Mouse (Mus musculus) midbrain, embryonic 13.5 days (tissue): ENCODE results near the gene BC034090. TPM values are rescaled to one million over a fixed set of nuclear protein-coding genes. Genes with fewer than 3 reads are reported as not detected.
"Not testable (repeated sequence)": the region's sequence is repeated elsewhere in the genome, so short reads cannot be mapped to it uniquely, and the experiment has no call there.

Source experiments
- ATAC-seq: fragments of 200-750 bp; cut with Nextera tagmentation; 2 replicates; pipeline ENCODE4 v1.8.0; 2017; ENCODE audit warnings: mild to moderate bottlenecking, moderate TSS enrichment, moderate library complexity
- H3K27ac ChIP-seq: fragments of 300-500 bp; sonication (generic); 2 replicates; pipeline ENCODE4 v1.5.1; 2015; ENCODE audit warnings: inconsistent platforms, mild to moderate bottlenecking, moderate library complexity
- H3K27me3 ChIP-seq: fragments of 300-500 bp; sonication (generic); 2 replicates; pipeline ENCODE4 v1.6.1; 2015; ENCODE audit warnings: mild to moderate bottlenecking, inconsistent platforms
- H3K36me3 ChIP-seq: fragments of 300-500 bp; sonication (generic); 2 replicates; pipeline ENCODE4 v1.6.1; 2015; ENCODE audit warnings: mild to moderate bottlenecking, inconsistent platforms
- H3K4me1 ChIP-seq: fragments of 300-500 bp; sonication (generic); replicated peaks from 2 replicates; pipeline ENCODE4 v1.6.1; 2015; ENCODE audit warnings: inconsistent platforms
- H3K4me2 ChIP-seq: fragments of 300-500 bp; sonication (generic); replicated peaks from 2 replicates; pipeline ENCODE4 v1.6.1; 2015; ENCODE audit warnings: moderate library complexity, mild to moderate bottlenecking, inconsistent platforms
- H3K4me3 ChIP-seq: fragments of 300-500 bp; sonication (generic); replicated peaks from 2 replicates; pipeline ENCODE4 v1.5.1; 2015; ENCODE audit warnings: mild to moderate bottlenecking, inconsistent platforms
- H3K9ac ChIP-seq: fragments of 300-500 bp; sonication (generic); replicated peaks from 2 replicates; pipeline ENCODE4 v1.6.1; 2015; ENCODE audit warnings: mild to moderate bottlenecking, inconsistent platforms
- H3K9me3 ChIP-seq: fragments of 300-500 bp; sonication (generic); 2 replicates; pipeline ENCODE4 v1.6.1; 2016; ENCODE audit warnings: mild to moderate bottlenecking, inconsistent platforms
- WGBS: fragments of 180-500 bp; shearing (Covaris S2); methylation state at CpG from one replicate; pipeline ENCODE4 v1.1.7; 2015; 5-methylcytosine and 5-hydroxymethylcytosine counted together
- polyA plus RNA-seq: library from polyadenylated mRNA; unstranded; fragments of >200 nt; fragmentation: Nextera tagmentation; extraction: Ambion mirVana; gene quantifications from 2 replicates; pipeline ENCODE4 v1.2.1, GENCODE M21; 2015

BC034090 gene
- polyA plus RNA-seq, 1 experiment from 2014 or later, result 5.5 TPM

- not testable (repeated sequence) for H3K27me3 ChIP-seq, H3K4me3 ChIP-seq, H3K4me1 ChIP-seq, ATAC-seq, H3K4me2 ChIP-seq, H3K27ac ChIP-seq, H3K9me3 ChIP-seq, H3K9ac ChIP-seq, H3K36me3 ChIP-seq
- WGBS, result 94% methylated on average over 10 of the region's 10 CpGs
Measured at GRCm38 (mm10) chr1:155262496-155262895, 18.3 kb upstream of the BC034090 start.

DNA sequence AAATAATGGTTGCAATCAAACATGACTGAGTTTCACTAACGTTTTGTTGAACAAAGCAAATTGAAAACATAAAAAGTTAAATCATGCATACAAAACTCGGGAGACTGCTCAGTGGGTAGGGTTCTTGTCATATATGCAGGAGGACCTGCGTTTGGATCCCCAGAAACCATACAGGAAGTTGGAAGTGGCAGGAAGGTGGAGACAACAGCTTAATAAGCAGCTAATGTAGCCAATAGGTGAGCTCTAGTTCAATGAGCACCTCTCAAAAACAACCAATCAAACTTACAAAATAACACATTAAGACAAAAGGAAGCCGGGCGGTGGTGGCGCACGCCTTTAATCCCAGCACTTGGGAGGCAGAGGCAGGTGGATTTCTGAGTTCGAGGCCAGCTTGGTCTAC lies 10.1 kb upstream of the BC034090 start:
- H3K36me3 ChIP-seq, result no peaks in the 10 kb centered on the region
- no peak for ATAC-seq
- no peak overlapping the region for H3K4me2 ChIP-seq
- no peak overlapping the region for H3K9ac ChIP-seq
- H3K9me3 ChIP-seq, result no peaks in the 10 kb centered on the region
- 90% methylated on average over 8 of the region's 8 CpGs for WGBS
- no peaks in the 10 kb centered on the region for H3K27me3 ChIP-seq
- H3K4me3 ChIP-seq, result no peak overlapping the region
- no peak overlapping the region for H3K27ac ChIP-seq
- H3K4me1 ChIP-seq, result peaks cover 5% of the 10 kb centered on the region

GRCm38 (mm10) chr1:155253126-155253525 lies 8.9 kb upstream of the BC034090 start:
- WGBS, result 77% methylated on average over 12 of the region's 12 CpGs
- H3K27ac ChIP-seq, result no peak overlapping the region
- no peak overlapping the region for H3K4me3 ChIP-seq
- H3K27me3 ChIP-seq, result no peaks in the 10 kb centered on the region
- no peak for ATAC-seq
- no peaks in the 10 kb centered on the region for H3K36me3 ChIP-seq
- peaks cover 5% of the 10 kb centered on the region for H3K4me1 ChIP-seq
- H3K4me2 ChIP-seq, result no peak overlapping the region
- H3K9ac ChIP-seq, result no peak overlapping the region
- H3K9me3 ChIP-seq, result no peaks in the 10 kb centered on the region

GRCm38 (mm10) chr1:155252631-155253121 lies 8.4 kb upstream of the BC034090 start:
- H3K27ac ChIP-seq, result no peak overlapping the region
- 43% methylated on average over 6 of the region's 6 CpGs for WGBS

GRCm38 (mm10) chr1:155251596-155251995 lies 7.4 kb upstream of the BC034090 start:
- H3K9ac ChIP-seq, result no peak overlapping the region
- no peak overlapping the region for H3K4me3 ChIP-seq
- no peaks in the 10 kb centered on the region for H3K36me3 ChIP-seq
- H3K9me3 ChIP-seq, result no peaks in the 10 kb centered on the region
- no peak overlapping the region for H3K4me2 ChIP-seq
- 84% methylated on average over 5 of the region's 5 CpGs for WGBS
- H3K4me1 ChIP-seq, result peaks cover 5% of the 10 kb centered on the region
- H3K27me3 ChIP-seq, result no peaks in the 10 kb centered on the region
- H3K27ac ChIP-seq, result no peak overlapping the region
- ATAC-seq, result no peak

More at GRCm38 (mm10) chr1:155252631-155253121, 8.4 kb upstream of the BC034090 start:
- no peaks in the 10 kb centered on the region for H3K36me3 ChIP-seq
- no peak overlapping the region for H3K4me3 ChIP-seq
- H3K4me1 ChIP-seq, result peaks cover 5% of the 10 kb centered on the region
- H3K4me2 ChIP-seq, result no peak overlapping the region
- no peaks in the 10 kb centered on the region for H3K9me3 ChIP-seq
- no peak overlapping the region for H3K9ac ChIP-seq
- no peaks in the 10 kb centered on the region for H3K27me3 ChIP-seq
- ATAC-seq, result 0 out of 2 replicates have a peak, but pooled peaks have one; percentile 45

- 36% methylated on average over 4 of the region's 4 CpGs for WGBS
- ATAC-seq, result no peak
- Histone ChIP-seq H3K4me3 (no peak overlapping the region), H3K27ac (no peak overlapping the region), H3K4me2 (no peak overlapping the region), H3K27me3 (peaks cover 2% of the 10 kb centered on the region), H3K9ac (no peak overlapping the region), H3K9me3 (no peaks in the 10 kb centered on the region), H3K4me1 (peaks cover 5% of the 10 kb centered on the region), H3K36me3 (no peaks in the 10 kb centered on the region)
Measured at GRCm38 (mm10) chr1:155250531-155251135, 6.4 kb upstream of the BC034090 start.

GRCm38 (mm10) chr1:155249896-155250295 lies 5.7 kb upstream of the BC034090 start:
- no peak for ATAC-seq
- 31% methylated on average over 5 of the region's 5 CpGs for WGBS
- Histone ChIP-seq H3K4me1 (peaks cover 5% of the 10 kb centered on the region), H3K36me3 (no peaks in the 10 kb centered on the region), H3K27ac (no peak overlapping the region), H3K4me2 (no peak overlapping the region), H3K4me3 (no peak overlapping the region), H3K9me3 (no peaks in the 10 kb centered on the region), H3K9ac (no peak overlapping the region), H3K27me3 (peaks cover 9% of the 10 kb centered on the region)

- no peak for ATAC-seq
- Histone ChIP-seq H3K9ac (no peak overlapping the region), H3K9me3 (no peaks in the 10 kb centered on the region), H3K4me3 (no peak overlapping the region), H3K27me3 (peaks cover 22% of the 10 kb centered on the region), H3K4me1 (peaks cover 19% of the 10 kb centered on the region), H3K27ac (no peak overlapping the region), H3K4me2 (no peak overlapping the region), H3K36me3 (no peaks in the 10 kb centered on the region)
- 74% methylated on average over 5 of the region's 5 CpGs for WGBS
Measured at GRCm38 (mm10) chr1:155248041-155248440, 3.8 kb upstream of the BC034090 start.

DNA sequence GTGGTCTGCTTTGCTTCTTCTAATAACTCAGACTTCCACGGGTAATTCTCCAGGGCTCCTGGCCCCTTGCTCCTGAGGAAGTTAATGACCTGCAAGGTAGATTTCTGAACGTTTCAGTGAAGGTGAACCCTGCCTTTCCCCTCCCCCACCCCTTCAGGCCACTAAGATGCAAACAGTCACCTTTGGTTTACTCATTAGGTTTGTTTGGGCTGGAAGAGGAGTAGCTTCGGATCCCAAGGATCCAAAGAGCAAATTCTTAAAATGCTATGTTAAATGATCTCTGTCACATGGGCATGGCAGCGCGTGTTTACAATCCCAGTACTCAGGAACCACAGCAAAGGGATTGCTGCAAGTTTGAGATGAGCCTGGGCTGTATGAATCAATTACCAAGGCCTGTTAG lies 3.2 kb upstream of the BC034090 start:
- Histone ChIP-seq H3K4me1 (peaks cover 14% of the 10 kb centered on the region), H3K27ac (no peak overlapping the region), H3K9me3 (no peaks in the 10 kb centered on the region), H3K4me2 (no peak overlapping the region), H3K27me3 (peaks cover 23% of the 10 kb centered on the region), H3K36me3 (no peaks in the 10 kb centered on the region), H3K9ac (no peak overlapping the region), H3K4me3 (no peak overlapping the region)
- 50% methylated on average over 5 of the region's 5 CpGs for WGBS
- ATAC-seq, result no peak

- WGBS, result 63% methylated on average over 7 of the region's 7 CpGs
- H3K9me3 ChIP-seq, result no peaks in the 10 kb centered on the region
- H3K4me1 ChIP-seq, result peaks cover 14% of the 10 kb centered on the region
- H3K27ac ChIP-seq, result no peak overlapping the region
- H3K4me3 ChIP-seq, result no peak overlapping the region
- peaks cover 23% of the 10 kb centered on the region for H3K27me3 ChIP-seq
- no peak overlapping the region for H3K9ac ChIP-seq
- ATAC-seq, result no peak
- no peaks in the 10 kb centered on the region for H3K36me3 ChIP-seq
- H3K4me2 ChIP-seq, result no peak overlapping the region
Measured at GRCm38 (mm10) chr1:155245516-155245915, 1.3 kb upstream of the BC034090 start.

DNA sequence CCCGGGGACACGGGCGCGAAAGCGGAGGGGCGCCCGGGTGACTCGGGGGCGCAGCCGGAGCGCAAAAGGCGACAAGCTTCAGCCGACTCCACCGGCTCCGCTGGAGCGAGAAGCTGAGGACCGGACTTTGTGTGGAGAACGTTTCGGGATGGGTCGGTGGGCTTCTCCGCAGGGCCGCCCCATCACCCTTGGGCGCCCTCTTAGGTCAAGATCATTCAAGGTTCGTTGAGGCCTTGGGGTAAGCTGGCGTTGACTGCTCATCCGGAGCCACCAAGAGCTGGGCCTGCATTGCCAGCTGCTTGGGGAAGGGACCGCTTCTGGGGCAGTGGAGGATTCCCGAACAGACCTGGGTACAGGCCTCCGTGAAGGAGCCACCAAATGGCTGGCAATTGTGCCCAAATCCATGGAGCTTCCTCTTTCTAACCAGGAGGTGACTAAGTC lies 547 bp upstream of the BC034090 start:
- Histone ChIP-seq H3K4me2 (peak overlapping the region; percentile 86), H3K4me3 (peak overlapping the region; percentile 50), H3K36me3 (no peaks in the 10 kb centered on the region), H3K27me3 (peaks cover 23% of the 10 kb centered on the region), H3K4me1 (peaks cover 15% of the 10 kb centered on the region), H3K27ac (peak overlapping the region; percentile 65; the same call in 1 of the 2 replicates), H3K9me3 (no peaks in the 10 kb centered on the region), H3K9ac (peak overlapping the region; percentile 79)
- no peak for ATAC-seq
- 6% methylated on average over 29 of the region's 29 CpGs for WGBS

- Histone ChIP-seq H3K27ac (no peak overlapping the region), H3K36me3 (no peaks in the 10 kb centered on the region), H3K9ac (no peak overlapping the region), H3K27me3 (peaks cover 23% of the 10 kb centered on the region), H3K4me2 (no peak overlapping the region), H3K4me3 (no peak overlapping the region), H3K4me1 (peaks cover 29% of the 10 kb centered on the region), H3K9me3 (no peaks in the 10 kb centered on the region)
- WGBS, result 67% methylated on average over 1 of the region's 1 CpGs
- no peak for ATAC-seq
Measured at GRCm38 (mm10) chr1:155242488-155242745, 1.8 kb downstream of the BC034090 start.
